Mouse (Mus musculus): ENCODE data around the gene Cbln3.

Cbln3 gene

GRCm38 (mm10) chr14:55884166-55884565 lies at the start of gene Cbln3:
TSS of gene Cbln3 (minus strand) at chr14:55884392.
- DNase-seq (ENCODE audit: low read depth in 2 of 2, low spot score in 2 of 2): no peak

GRCm38 (mm10) chr14:55933586-55933985 lies 49.4 kb upstream of the Cbln3 start:
- no peak for DNase-seq (ENCODE audit: low read depth in 2 of 2, low spot score in 2 of 2)

GRCm38 (mm10) chr14:55929263-55929997 lies 45.2 kb upstream of the Cbln3 start:
- no peak for DNase-seq (ENCODE audit: low read depth in 2 of 2, low spot score in 2 of 2)

- DNase-seq (ENCODE audit: low read depth in 2 of 2, low spot score in 2 of 2): no peak
These were observed 42.7 kb upstream of the Cbln3 start for GRCm38 (mm10) chr14:55926847-55927246.

GRCm38 (mm10) chr14:55922475-55923232 lies 38.5 kb upstream of the Cbln3 start:
- DNase-seq (ENCODE audit: low read depth in 2 of 2, low spot score in 2 of 2): no peak

- DNase-seq (ENCODE audit: low read depth in 2 of 2, low spot score in 2 of 2): peak; percentile 70 to 78
These were observed 34.3 kb upstream of the Cbln3 start for GRCm38 (mm10) chr14:55918240-55919082.

GRCm38 (mm10) chr14:55913406-55913805 lies 29.2 kb upstream of the Cbln3 start:
- DNase-seq (ENCODE audit: low read depth in 2 of 2, low spot score in 2 of 2): peak in 1 of 2 experiments; percentile 17

GRCm38 (mm10) chr14:55905518-55905917 lies 21.3 kb upstream of the Cbln3 start:
- no peak for DNase-seq (ENCODE audit: low read depth in 2 of 2, low spot score in 2 of 2)

- no peak for DNase-seq (ENCODE audit: low read depth in 2 of 2, low spot score in 2 of 2)
These were observed 16.2 kb upstream of the Cbln3 start for GRCm38 (mm10) chr14:55900414-55900755.

- peak; percentile 80 to 86 for DNase-seq (ENCODE audit: low read depth in 2 of 2, low spot score in 2 of 2)
These were observed 15.7 kb upstream of the Cbln3 start, which contains the start of gene Sdr39u1 for GRCm38 (mm10) chr14:55899701-55900413. TSS of gene Sdr39u1 (minus strand) at chr14:55900293.

- no peak for DNase-seq (ENCODE audit: low read depth in 2 of 2, low spot score in 2 of 2)
These were observed 14.8 kb upstream of the Cbln3 start for GRCm38 (mm10) chr14:55898947-55899346.

GRCm38 (mm10) chr14:55897671-55898070 lies 13.5 kb upstream of the Cbln3 start:
- no peak for DNase-seq (ENCODE audit: low read depth in 2 of 2, low spot score in 2 of 2)

- DNase-seq (ENCODE audit: low read depth in 2 of 2, low spot score in 2 of 2): no peak
These were observed 2.6 kb upstream of the Cbln3 start for GRCm38 (mm10) chr14:55886571-55887382.

- peak in 1 of 2 experiments; percentile 27 for DNase-seq (ENCODE audit: low read depth in 2 of 2, low spot score in 2 of 2)
These were observed 1.6 kb upstream of the Cbln3 start for GRCm38 (mm10) chr14:55885791-55886271.

- DNase-seq (ENCODE audit: low read depth in 2 of 2, low spot score in 2 of 2): peak in 1 of 2 experiments; percentile 11
These were observed 1.1 kb upstream of the Cbln3 start for GRCm38 (mm10) chr14:55885114-55885790.

- DNase-seq (ENCODE audit: low read depth in 2 of 2, low spot score in 2 of 2): peak; percentile 56 to 62
These were observed 521 bp upstream of the Cbln3 start, which contains the start of gene Khnyn for GRCm38 (mm10) chr14:55884713-55885113. TSS of gene Khnyn (plus strand) at chr14:55884947.

GRCm38 (mm10) chr14:55883663-55884062 lies 529 bp downstream of the Cbln3 start:
- DNase-seq (ENCODE audit: low read depth in 2 of 2, low spot score in 2 of 2): no peak

- no peak for DNase-seq (ENCODE audit: low read depth in 2 of 2, low spot score in 2 of 2)
These were observed 987 bp downstream of the Cbln3 start for GRCm38 (mm10) chr14:55883149-55883661.

GRCm38 (mm10) chr14:55882171-55882641 lies 2.0 kb downstream of the Cbln3 start:
- peak; percentile 19 to 35 for DNase-seq (ENCODE audit: low read depth in 2 of 2, low spot score in 2 of 2)

All from CD8-positive naive resting alpha-beta T cell, adult 2 months (primary cell).